Mouse (Mus musculus) MEL-GATA-1-ER (cell line): ENCODE data around the gene Ivns1abp.
A peak's percentile ranks its signal among the peaks of the same experiment; 100 is the strongest.
"Not testable (repeated sequence)": the region's sequence is repeated elsewhere in the genome, so short reads cannot be mapped to it uniquely, and the experiment has no call there.

Source experiments
- DNase-seq: peaks from one replicate; pipeline ENCODE4 v3.0.0-alpha.2; 2012; ENCODE audit warnings: low read depth; ENCODE audit errors: extremely low read depth

The Ivns1abp gene

DNA sequence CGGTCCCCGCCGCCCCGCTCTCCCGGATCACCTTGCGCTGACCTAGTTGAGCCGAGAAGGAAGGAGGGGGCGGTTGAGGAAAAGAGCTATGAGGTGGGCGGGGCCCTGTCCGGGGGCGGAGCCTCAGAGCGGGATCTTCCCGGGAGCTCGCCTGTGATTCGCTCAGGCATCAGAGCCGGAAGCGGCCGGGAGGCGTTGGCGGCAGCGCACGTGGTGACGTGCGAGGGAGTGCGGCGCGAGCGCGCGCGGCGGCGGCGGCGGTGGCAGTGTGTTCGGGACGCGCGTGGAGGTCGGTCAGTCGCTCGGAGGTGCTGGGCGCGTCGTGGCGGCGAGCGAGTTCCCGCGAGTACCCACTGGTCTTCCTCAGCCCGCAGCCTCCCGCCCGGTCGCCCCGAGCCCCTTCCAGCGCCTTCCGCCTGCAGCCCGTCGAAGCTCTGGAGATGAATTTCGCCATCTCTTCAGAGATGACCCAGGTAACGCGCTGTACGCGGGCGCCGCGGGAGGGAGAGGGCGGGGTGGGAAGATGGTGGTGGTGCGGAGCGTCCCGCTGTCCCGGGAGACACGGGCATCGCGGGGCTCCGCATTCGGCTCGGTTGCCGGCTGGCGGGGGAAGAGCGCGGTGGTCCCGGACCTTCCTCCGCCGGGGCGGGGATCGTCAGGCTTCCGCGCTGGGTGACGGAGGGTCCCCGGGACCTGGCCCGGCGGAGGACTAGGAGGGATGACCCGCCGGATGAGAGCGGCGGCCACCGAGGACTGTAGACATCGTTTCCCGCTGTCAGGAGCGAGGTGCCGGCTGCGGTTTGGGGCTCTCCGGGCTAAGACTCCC, at the start of gene Ivns1abp:
Gene Ivns1abp, plus strand, starts transcription at position 195 of the 826 bp plus-strand sequence.
- peak; percentile 89 for DNase-seq

DNA sequence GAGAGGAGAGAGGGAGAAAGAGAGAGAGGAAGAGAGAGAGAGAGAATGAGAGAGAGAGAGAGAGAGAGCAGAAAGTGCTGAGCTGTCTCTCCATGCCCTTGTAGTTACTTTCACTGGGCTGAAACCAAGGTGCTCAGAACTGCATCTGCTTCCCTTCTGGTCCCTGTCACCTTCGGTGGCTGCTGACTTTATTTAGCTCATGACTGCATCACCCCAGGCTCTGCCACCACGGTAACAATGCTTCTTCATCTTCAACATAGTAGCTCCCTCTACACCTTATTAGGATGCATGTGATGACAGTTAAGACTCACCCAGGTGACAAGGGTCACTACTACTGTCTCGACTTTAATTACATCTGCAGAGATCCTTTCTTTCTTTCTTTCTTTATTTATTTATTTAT, 48.8 kb upstream of the Ivns1abp start:
- DNase-seq = no peak

DNA sequence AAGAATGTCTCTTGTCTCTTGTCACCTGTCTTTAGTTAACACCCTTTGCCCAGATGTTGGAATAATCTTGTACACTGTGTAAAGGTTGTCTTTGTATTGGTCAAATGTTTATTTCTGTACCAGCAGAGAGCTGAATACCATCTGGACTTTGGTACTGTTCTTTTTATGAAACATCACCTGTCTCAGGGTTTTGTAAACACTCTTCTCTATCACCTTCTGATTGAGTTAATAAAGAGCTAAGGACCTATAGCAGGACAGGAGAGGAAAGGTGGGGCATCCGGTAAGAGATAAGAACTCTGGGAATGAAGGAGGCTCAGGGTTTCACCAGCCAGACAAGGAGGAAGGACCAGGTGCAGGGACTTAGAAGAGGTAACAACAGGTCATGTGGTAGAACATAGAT, 47.7 kb upstream of the Ivns1abp start:
- no peak for DNase-seq

DNA sequence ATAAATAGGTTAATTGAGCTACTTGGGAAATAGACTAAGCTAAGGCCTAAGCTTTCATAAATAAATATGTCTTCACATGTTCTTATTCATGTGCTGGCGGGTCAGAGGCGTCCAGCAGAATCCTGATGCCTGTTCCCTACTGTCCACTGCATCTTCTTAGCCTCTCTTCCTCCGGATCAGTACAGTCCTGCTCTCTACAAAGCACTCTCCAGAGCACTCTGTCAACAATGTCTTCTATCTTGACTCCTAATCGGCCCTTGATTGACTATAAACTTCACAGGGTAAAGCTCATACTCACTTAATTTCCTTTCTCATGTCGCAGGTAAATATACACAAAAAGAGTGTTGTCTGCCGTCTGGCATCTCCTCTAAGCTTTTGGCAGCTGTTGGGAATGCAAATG, 47.3 kb upstream of the Ivns1abp start:
- DNase-seq = no peak

DNA sequence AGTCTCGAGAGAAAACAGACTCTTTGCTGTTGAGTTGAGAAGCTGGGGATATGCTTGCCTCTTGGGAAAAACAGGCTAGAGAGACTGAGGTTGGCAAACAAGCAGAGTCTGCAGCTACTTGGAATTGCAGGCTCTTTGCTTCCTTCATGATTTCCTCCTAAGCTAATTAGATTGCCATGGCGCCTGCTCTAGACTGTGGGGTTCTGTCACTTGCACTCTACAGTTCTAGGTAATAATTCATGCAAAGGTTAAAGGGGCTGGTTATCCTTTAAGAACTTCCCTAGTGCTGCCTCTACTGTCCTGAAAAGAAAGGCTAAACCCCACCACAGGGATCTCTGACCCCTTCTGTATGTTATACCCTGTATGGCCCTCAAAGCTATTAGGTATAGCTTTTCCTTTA, 46.7 kb upstream of the Ivns1abp start:
- no peak for DNase-seq

DNA sequence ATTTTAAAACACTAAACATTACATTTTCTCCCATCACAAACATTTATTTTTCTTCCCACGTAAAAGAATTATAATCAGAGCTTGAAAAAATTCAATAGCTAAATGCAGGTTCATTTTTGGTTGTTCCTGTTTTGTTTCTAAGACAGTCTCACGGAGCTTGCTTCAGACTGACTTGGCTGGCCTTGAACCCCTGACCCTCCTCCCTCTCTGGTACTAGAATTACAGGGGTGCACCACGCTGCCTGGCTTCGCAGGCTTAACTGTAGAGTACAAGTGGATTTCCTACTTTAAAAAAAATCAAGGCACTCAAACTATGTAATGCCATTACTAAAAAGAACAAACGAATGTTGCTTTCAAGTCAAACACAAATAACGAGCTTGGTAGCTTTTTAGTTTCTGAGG, 42.8 kb upstream of the Ivns1abp start:
- no peak for DNase-seq

DNA sequence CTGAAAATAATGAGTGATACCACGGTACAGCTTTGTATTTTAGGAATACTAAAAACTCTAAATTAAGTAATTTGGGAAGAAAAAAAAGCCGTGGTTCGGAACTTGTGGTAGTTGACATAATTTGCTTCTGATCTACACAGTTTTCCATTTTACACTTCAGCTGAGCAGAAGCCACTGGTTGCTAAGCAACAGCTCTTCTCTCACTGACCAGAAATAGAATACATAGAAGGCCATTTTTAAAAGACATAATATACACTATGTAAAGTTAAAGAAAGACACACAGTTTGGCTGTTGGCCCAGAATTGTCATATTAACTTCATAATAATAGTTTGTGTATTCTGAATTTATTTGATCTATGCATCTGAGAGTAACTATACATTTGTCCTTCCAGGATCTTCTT, 42.4 kb upstream of the Ivns1abp start:
- DNase-seq = no peak

DNA sequence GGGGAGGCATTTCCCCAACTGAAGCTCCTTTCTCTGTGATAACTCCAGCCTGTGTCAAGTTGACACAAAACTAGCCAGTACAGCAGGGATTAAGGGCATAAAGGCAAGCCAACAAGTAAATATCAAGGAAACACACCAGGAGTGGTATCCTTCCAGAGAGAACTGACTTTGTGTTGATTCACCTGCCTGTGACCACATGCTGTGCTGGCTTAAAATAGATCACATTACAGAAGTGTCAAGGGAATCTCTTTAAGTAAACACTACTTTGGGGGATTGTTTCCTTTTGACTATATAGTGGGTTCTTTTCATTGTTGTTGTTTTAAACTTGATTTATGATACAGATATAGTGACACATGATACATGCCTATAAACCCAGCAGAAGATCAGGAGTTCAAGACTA, 41.0 kb upstream of the Ivns1abp start:
- DNase-seq = no peak

DNA sequence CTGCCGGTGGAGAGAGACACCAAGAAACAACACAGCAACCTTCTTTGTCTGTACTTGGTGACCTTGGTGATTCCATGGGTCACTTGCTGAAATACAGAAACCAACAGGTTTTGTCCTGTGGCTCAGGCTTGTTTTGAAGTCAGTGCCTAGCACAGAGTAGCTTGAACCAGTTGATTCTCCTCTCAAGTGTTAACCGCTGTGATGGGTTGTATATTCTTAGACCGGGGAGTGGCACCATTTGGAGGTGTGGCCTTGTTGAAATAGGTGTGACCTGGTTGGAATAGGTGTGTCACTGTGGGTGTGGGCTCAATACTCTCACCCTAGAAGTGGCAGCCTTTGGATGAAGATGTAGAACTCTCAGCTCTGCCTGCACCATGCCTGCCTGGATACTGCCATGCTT, 39.3 kb upstream of the Ivns1abp start:
- not testable (repeated sequence) for DNase-seq

DNA sequence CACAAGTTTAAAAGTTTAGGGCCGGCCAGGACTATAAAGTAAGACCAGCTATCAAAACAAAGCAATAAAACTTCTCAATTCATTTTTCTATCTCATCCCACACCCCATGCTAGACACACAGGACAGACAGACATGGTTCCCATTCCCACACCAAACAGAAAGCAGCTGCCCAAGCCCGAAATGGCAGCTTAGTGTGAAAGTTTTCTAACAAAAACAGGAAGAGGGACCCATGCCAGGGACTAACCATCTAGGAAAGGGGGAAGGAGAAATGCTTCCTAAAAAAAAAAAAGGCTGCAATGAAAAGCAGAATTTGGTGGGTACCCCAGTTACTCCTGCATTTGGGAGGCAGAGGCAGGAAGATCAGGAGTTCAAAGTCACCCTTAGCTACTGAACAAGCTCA, 37.2 kb upstream of the Ivns1abp start:
- no peak for DNase-seq

DNA sequence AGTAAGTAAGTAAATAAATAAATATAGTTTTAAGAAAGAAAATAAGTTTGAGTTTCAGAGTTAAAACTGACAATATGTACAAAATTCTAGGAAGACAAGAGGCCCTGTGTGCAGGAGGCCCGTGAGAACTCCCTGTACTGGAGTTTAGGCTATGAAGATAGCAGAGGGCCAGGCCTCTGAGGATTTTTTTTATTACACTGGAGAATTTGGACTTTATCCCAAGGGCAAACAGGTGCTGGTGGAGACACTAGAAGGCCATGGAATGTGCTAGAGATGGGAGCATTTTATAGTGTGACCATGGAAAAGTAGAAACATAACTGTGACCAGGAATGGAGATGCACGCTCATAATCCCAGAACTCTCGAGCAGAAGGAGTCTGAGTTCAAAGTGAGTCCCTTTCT, 36.5 kb upstream of the Ivns1abp start:
- DNase-seq = no peak

DNA sequence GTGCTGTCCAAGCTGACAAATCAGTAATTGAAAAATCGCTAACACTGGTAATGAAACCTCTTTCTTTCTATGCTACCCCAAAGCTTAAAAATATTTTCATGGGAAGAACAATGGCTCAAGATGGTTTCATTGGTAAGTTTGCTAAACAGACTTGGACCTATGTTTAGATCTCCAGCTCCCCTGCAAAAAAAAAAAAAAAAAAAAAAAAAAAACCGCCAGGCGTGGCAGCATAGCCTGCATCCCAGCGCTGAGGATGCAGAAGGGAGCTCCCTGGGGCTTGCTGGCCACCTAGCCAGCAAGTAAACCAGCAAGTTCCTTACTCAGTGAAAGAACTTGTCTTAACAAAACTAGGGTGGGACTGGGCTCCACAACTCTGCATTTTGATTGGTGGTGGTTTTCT, 35.8 kb upstream of the Ivns1abp start:
- no peak for DNase-seq

DNA sequence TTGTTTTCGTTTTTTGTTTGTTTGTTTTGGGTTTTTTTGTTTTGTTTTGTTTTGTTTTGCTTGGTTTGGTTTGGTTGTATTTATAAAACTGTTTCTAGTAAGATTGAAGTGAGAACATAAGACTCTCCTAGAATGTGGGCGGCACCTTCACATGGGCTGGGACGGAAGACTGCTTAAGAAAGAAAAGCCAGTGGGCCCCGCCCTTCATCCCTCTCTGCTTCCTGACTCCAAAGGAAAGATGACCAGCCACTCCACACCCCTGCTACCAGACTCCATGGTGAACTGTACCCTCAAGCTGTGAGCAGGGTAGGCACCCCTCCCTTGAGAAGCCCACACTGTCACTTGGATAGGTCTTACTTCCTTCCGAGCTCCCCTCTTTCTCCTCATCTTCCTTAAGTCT, 33.8 kb upstream of the Ivns1abp start:
- no peak for DNase-seq

DNA sequence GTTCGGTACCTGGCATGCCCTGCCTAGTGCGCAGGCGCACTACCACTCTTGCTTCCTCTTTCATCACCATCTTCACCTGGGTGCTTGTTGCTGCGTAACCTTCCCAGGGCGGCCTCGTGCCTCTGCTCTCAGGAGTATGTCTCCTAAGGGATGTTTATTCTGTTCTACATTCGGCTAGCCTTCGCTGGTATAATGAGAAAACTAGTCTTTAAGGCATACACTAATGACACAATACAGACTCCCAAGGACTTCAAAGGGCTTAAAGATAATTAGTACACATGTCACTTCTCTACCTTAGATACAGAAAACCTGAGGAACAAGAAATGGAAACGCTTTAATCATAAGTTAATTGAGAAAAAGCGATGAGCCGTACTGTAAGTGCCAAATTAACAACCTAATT, 32.9 kb upstream of the Ivns1abp start:
- DNase-seq = no peak

DNA sequence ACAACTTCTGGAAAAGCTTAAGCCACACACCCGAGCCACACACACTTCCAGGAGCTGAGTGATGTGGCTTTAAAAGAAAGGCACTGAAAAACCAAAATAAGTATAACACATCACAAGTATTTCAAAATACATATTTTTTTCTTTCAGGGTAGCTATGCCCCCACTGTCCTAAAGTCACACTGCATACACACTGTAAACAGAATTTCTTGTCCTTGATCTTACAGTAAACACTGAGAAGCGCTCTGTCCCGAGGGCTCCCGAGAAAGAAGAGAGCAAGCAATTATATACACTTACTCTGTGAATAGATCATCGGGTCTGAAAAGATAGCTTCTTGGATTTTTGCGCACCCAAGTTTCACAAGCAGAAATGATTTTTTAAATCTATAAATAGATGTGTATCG, 25.0 kb upstream of the Ivns1abp start:
- no peak for DNase-seq

DNA sequence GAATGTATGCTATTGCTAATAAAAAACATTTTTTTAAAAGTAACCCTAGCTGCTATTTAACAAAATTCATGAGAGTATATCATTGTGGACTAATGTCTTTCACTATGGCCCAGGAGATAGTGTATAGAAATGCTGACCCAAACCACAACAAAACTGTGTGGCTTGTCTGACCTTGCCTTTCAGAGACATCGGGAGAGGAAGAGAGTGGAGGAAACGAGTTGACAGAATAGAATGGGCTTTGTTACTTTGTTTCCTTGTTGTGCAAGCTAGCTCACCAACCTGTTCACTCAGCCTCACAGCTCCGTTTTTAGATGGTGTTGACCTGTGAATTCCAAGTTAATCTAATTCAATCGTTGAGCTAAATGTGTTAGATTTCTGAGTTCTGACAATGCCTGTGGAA, 23.9 kb upstream of the Ivns1abp start:
- no peak for DNase-seq

DNA sequence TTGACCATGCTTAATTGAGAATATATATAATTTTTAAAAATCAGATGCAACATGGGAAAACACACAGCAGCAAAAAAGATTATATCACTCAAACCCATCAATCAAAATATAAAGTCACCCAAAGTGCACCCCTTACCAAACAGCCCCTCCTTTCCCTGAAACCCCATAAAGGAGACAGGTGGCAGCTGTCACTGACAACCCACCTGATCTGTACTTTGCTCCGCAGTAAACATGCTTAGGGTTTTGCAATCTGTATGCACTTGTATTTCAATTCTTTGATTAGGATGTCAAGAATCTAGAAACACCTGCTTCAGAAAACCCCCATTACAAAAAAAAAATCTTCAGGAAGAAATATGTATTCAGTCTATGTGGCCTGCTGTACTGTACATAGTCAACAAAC, 18.9 kb upstream of the Ivns1abp start:
- no peak for DNase-seq

DNA sequence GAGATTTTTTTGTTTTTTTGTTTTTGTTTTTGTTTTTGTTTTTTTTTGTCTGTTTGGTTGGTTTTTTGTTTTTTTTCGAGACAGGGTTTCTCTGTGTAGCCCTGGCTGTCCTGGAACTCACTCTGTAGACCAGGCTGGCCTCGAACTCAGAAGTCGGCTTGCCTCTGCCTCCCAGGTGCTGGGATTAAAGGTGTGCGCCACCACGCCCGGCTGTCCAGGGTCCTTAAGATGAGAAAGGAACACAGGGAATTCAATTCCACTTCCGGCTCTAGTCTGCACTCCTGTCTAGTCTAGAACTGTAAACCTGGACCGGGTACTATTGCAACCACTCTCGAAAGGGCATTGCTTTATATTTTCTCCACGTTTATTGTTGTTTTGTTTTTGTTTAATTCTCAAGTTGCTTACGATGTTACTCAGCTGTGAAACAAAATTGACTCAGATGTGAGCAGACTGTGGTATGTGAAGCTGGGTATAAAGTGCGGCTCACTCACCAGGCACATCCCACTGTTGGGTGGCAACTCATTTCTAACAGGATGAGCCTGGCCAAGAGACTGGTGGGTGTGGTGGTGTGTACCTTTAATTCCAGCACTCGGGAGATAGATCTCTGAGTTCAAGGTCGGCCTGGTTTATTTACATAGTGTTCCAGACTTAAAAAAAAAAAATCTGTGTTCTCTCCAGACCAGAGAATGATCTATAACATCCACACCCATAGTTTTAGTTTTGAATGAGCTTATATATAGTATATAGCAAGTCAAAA, 15.8 kb upstream of the Ivns1abp start:
- DNase-seq = no peak

DNA sequence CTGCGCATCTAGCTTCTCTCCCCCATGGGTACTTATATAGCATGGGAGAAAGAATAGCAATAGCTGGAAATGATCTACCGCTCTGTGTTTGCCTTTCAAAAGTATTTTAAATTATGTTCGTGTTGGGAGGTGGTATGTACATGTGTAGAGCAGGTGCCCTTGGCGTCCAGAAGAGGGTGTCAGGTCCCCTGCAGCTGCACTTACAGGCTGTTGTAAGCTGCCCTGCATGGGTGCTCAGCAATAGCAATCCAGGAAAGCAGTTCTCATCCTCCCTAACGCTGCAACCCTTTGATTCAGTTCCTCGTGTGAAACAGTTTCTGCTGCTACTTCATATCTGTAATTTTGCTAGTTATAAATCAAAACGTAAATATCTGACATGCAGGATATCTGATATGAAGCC, 14.7 kb upstream of the Ivns1abp start:
- DNase-seq = no peak

DNA sequence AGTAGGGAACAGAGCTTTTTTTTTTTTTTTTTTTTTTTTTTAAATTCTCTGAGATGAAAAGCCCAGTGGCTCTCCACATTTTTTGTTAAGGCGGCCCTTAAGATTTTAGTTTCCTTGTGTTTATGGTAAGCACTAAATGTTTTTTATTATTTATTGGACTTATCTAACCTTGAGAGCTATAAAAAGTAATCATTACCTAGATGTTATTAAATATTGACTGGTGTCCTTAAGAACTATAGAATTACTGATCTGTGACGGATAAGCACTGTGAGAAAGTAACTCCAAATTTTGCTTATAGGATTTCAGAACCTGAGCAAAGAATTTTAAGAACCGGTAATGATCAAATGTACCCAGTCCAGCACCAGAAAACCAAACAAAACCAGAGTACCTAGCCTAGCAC, 11.5 kb upstream of the Ivns1abp start:
- no peak for DNase-seq

DNA sequence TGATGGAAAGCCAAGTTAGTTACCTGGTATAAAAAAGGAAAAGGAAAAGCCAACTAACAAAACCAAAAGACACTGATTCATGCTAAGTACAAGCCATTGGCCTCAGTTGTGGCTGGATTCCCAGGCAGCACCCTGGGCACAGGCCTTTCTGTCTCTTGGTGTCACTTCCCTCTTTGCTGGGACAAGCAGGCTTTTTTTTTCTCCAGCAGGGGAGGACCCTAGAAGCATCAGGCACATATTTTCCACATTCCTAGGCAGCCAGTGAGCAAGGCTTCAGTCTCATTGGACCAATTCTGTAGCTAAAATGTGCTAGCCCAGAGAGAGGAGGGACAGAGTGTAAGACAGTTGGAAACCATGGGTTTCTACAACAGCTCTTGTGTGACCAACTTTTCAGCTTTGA, 6.0 kb upstream of the Ivns1abp start:
- no peak for DNase-seq

DNA sequence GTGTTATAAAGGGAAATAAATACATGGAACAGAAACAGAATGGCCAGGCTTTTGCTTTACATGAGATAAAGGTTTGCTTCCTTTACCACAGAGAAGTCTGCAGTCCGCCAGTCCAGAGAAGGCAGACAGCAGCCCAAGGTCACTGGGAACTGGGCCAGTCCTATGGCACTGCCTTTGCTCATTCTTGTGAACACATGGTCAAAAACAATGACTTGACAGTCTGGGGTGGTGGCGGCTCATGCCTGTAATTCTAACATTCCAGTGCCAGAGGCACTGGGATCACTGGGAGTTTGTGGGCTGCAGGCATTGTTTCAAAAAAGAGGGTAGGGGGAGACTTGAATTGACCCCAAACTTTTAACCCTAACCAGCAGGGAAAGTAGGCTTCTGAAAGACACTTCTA, 5.3 kb upstream of the Ivns1abp start:
- DNase-seq = no peak
